Mouse (Mus musculus): ENCODE measurements around the gene Zcchc2. TPM values are rescaled to one million over a fixed set of nuclear protein-coding genes. Genes with fewer than 3 reads are reported as not detected.

Gene Zcchc2
- total and polyA plus RNA-seq, 3 experiments, result 6.8 to 12.6 (median 7.8) TPM

GRCm38 (mm10) chr1:106049036-106049435 is 58.8 kb downstream of the Zcchc2 start:
- DNase-seq (ENCODE audit: extremely low read depth), result no peak
- H3K4me2 ChIP-seq (ENCODE audit: insufficient read depth, low read depth, poor library complexity, severe bottlenecking), result no peak overlapping the region
- no peak overlapping the region for H3K4me3 ChIP-seq (replicated peaks in 1 of 3; ENCODE audit: low read depth in 2 of 3, low read length in 2 of 3, poor library complexity in 1 of 3)
- in situ Hi-C loops (cut with MboI; ENCODE audit: low pct_ligation_motif_present, low pct_unique_long_range_greater_than_20kb, low sequenced_read_pairs) (no loop called here), dilution Hi-C loops (cut with MboI; ENCODE audit: extremely low pct_ligation_motif_present, extremely low pct_unique_long_range_greater_than_20kb, low sequenced_read_pairs) (no loop called here)
- H3K27me3 ChIP-seq (replicated peaks), result no peaks in the 10 kb centered on the region
- no peaks in the 10 kb centered on the region for H3K79me2 ChIP-seq (replicated peaks; ENCODE audit: control insufficient read depth, extremely low read depth, insufficient read depth, poor library complexity, severe bottlenecking)
- H3K9ac ChIP-seq (ENCODE audit: insufficient read depth, low read depth), result no peak overlapping the region
- no peak overlapping the region for H3K27ac ChIP-seq (ENCODE audit: insufficient read depth, low read depth)
- no peaks in the 10 kb centered on the region for H3K4me1 ChIP-seq (ENCODE audit: control insufficient read depth in 1 of 2, insufficient read depth in 2 of 2)
- TF ChIP-seq ZKSCAN1 (IDR thresholded peaks at IDR 0.05; ENCODE audit: borderline replicate concordance, low read depth, low read length) (no peak), CHD1 (IDR thresholded peaks at IDR 0.05; ENCODE audit: low read depth, low read length) (no peak), MEF2A (IDR thresholded peaks at IDR 0.05; ENCODE audit: borderline replicate concordance, low read depth, low read length) (no peak), ELF1 (IDR thresholded peaks at IDR 0.05; ENCODE audit: low read depth, low read length) (no peak), TCF12 (IDR thresholded peaks at IDR 0.05; ENCODE audit: low read depth, low read length) (no peak), NRF1 (IDR thresholded peaks at IDR 0.05; ENCODE audit: low read depth, low read length) (no peak), POLR2AphosphoS2 (IDR thresholded peaks at IDR 0.05; ENCODE audit: low read depth, low read length) (no peak), BHLHE40 (IDR thresholded peaks at IDR 0.05; ENCODE audit: low read depth, low read length) (no peak), USF1 (IDR thresholded peaks at IDR 0.05; ENCODE audit: low read depth, low read length) (no peak), E2F4 (IDR thresholded peaks at IDR 0.05; ENCODE audit: insufficient replicate concordance, low read depth, low read length) (no peak), NELFE (IDR thresholded peaks at IDR 0.05; ENCODE audit: low read depth, low read length) (no peak), MAFK (IDR thresholded peaks at IDR 0.05; ENCODE audit: insufficient replicate concordance, low read length) (no peak), MAZ (IDR thresholded peaks at IDR 0.05; ENCODE audit: low read depth, low read length) (no peak), CHD2 (IDR thresholded peaks at IDR 0.05; ENCODE audit: low read length) (no peak), HCFC1 (IDR thresholded peaks at IDR 0.05; ENCODE audit: low read depth, low read length) (no peak), SIN3A (IDR thresholded peaks at IDR 0.05; ENCODE audit: low read length) (no peak)
- no peaks in the 10 kb centered on the region for H3K36me3 ChIP-seq (replicated peaks in 1 of 2; ENCODE audit: control insufficient read depth in 1 of 2, insufficient read depth in 1 of 2, low read length in 1 of 2)
- H3K9me3 ChIP-seq (replicated peaks; ENCODE audit: low read length), result peaks cover 2% of the 10 kb centered on the region

GRCm38 (mm10) chr1:106054978-106055377 is 64.8 kb downstream of the Zcchc2 start:
- no peak for TF ChIP-seq JUND (conservative IDR thresholded peaks at IDR 0.05; ENCODE audit: low read depth, low read length)
- peak in 1 of 2 experiments; percentile 58; a peak in 2 of 4 replicates for TF ChIP-seq CTCF (conservative IDR thresholded peaks at IDR 0.05 in 1 of 2, IDR thresholded peaks at IDR 0.05 in 1 of 2; ENCODE audit: low read depth in 2 of 2, low read length in 2 of 2)
- TF ChIP-seq MAFK (IDR thresholded peaks at IDR 0.05; ENCODE audit: insufficient replicate concordance, low read length), result no peak
- no peak for TF ChIP-seq ZNF384 (IDR thresholded peaks at IDR 0.05; ENCODE audit: low read depth, low read length)
- TF ChIP-seq MEF2A (IDR thresholded peaks at IDR 0.05; ENCODE audit: borderline replicate concordance, low read depth, low read length), result no peak
- TF ChIP-seq BHLHE40 (IDR thresholded peaks at IDR 0.05; ENCODE audit: low read depth, low read length), result no peak
- TF ChIP-seq POLR2AphosphoS2 (IDR thresholded peaks at IDR 0.05; ENCODE audit: low read depth, low read length), result no peak
- no peak for TF ChIP-seq MXI1 (IDR thresholded peaks at IDR 0.05; ENCODE audit: low read depth, low read length)
- TF ChIP-seq IRF4 (IDR thresholded peaks at IDR 0.05; ENCODE audit: low read depth, low read length), result no peak
- no peak for TF ChIP-seq GABPA (IDR thresholded peaks at IDR 0.05; ENCODE audit: insufficient replicate concordance, low read depth, low read length)
- no peak for TF ChIP-seq RCOR1 (conservative IDR thresholded peaks at IDR 0.05; ENCODE audit: low read depth, low read length)
- no peak for TF ChIP-seq JUN (IDR thresholded peaks at IDR 0.05; ENCODE audit: insufficient read depth, low read depth, low read length)
- TF ChIP-seq TCF12 (IDR thresholded peaks at IDR 0.05; ENCODE audit: low read depth, low read length), result no peak
- TF ChIP-seq RAD21 (IDR thresholded peaks at IDR 0.05; ENCODE audit: low read depth, low read length), result peak; percentile 56
- no peak for TF ChIP-seq UBTF (IDR thresholded peaks at IDR 0.05; ENCODE audit: low read depth, low read length)
- TF ChIP-seq SMC3 (IDR thresholded peaks at IDR 0.05; ENCODE audit: low read depth, low read length), result peak; percentile 31
- TF ChIP-seq ELF1 (IDR thresholded peaks at IDR 0.05; ENCODE audit: low read depth, low read length), result no peak
- peaks cover 2% of the 10 kb centered on the region for H3K9me3 ChIP-seq (replicated peaks; ENCODE audit: low read length)
- H3K9ac ChIP-seq (ENCODE audit: insufficient read depth, low read depth), result no peak overlapping the region
- no peak overlapping the region for H3K27ac ChIP-seq (ENCODE audit: insufficient read depth, low read depth)
- no peaks in the 10 kb centered on the region for H3K27me3 ChIP-seq (replicated peaks)
- no peak overlapping the region for H3K4me2 ChIP-seq (ENCODE audit: insufficient read depth, low read depth, poor library complexity, severe bottlenecking)
- H3K4me3 ChIP-seq (replicated peaks in 1 of 3; ENCODE audit: low read depth in 2 of 3, low read length in 2 of 3, poor library complexity in 1 of 3), result no peak overlapping the region
- in situ Hi-C loops (cut with MboI; ENCODE audit: low pct_ligation_motif_present, low pct_unique_long_range_greater_than_20kb, low sequenced_read_pairs) (loop anchor here (25.0 kb wide), 1 partner anchor 657 kb away; the partner anchor contains the start of gene Bcl2), dilution Hi-C loops (cut with MboI; ENCODE audit: extremely low pct_ligation_motif_present, extremely low pct_unique_long_range_greater_than_20kb, low sequenced_read_pairs) (no loop called here)
- peaks cover 10 to 20% of the 10 kb centered on the region in 2 experiments for H3K4me1 ChIP-seq (ENCODE audit: control insufficient read depth in 1 of 2, insufficient read depth in 2 of 2)
- H3K36me3 ChIP-seq (replicated peaks in 1 of 2; ENCODE audit: control insufficient read depth in 1 of 2, insufficient read depth in 1 of 2, low read length in 1 of 2), result no peaks in the 10 kb centered on the region
- DNase-seq (ENCODE audit: extremely low read depth), result no peak
- no peaks in the 10 kb centered on the region for H3K79me2 ChIP-seq (replicated peaks; ENCODE audit: control insufficient read depth, extremely low read depth, insufficient read depth, poor library complexity, severe bottlenecking)

Data from CH12.LX (cell line).